Mouse (Mus musculus) right cerebral cortex, adult 18-20 months (tissue): ENCODE measurements at regions not wholly inside any gene's neighbourhood (a gene's known extent, or its start where the extent isn't known, plus 50 kb on each side); places are given as distances from the start of the nearest gene placed in this dataset.

ENCODE experiments used
- DNase-seq: peaks from one replicate; pipeline ENCODE4 v3.0.0; 2022; ENCODE audit warnings: mixed read lengths

- DNase-seq: no peak
These were observed 90.7 kb downstream of the Banf2 start for GRCm38 (mm10) chr2:144123395-144124034.

- DNase-seq: no peak
These were observed 94.5 kb downstream of the Banf2 start for GRCm38 (mm10) chr2:144127082-144128037.

DNA sequence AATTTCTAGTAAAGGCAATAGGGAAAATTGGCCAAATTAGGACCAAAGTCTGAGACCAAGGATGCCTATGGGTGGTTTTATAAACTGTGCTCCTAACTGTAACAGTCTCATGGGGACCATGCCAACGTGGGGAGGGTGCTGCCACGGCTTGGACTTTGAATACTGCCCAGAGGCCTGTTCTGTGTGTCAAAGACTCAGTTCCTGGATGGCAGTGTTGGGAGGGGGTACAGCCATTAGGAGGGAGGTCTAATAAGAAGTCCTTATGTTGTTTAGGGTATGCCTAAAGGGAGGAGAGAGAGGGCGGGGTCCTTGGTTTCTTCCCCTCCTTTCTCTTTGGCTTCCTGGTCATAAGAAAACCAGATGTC is 95.2 kb downstream of the Banf2 start:
- DNase-seq: no peak

DNA sequence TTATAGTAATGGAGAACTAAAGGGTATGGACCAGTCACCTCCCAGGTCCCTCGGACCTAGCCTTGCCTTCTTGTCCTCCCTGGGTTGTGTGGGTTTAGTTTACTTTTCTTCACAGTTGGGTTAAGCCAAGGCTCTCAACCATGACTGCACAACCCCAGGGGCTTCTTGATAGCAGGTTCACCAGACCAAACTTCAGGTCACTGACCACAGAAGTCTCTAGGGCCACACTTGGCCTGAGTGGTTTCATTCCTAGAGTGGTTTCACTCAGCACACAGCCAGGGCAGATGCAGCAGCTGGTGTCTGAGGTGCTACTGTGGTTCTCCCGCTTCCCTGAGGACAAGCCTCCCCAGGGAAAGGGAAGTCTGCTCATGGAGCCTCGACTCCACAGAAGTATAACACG is 95.7 kb downstream of the Banf2 start:
- no peak for DNase-seq

- no peak for DNase-seq
These were observed 101.1 kb downstream of the Banf2 start for GRCm38 (mm10) chr2:144133806-144134574.

DNA sequence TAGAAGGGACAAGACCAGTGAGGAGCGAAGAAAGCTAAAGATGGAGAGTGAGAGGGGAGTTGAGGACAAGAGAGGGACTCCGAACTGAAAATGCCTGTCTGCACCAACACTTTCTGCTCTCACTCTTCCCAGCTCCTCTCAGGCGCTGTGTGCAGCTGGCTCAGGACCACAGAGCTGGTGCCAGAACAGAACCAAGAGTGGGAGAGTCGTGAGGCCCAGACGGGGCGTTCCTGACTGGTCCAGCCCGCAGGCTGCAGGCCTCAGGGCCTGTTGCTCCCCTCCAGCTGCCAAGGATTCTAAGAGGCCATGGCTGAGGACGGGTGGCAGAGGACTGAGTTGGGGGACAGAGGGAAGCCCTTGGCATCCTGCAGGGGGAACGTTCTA is 101.7 kb downstream of the Banf2 start:
- DNase-seq: peak; percentile 43

DNA sequence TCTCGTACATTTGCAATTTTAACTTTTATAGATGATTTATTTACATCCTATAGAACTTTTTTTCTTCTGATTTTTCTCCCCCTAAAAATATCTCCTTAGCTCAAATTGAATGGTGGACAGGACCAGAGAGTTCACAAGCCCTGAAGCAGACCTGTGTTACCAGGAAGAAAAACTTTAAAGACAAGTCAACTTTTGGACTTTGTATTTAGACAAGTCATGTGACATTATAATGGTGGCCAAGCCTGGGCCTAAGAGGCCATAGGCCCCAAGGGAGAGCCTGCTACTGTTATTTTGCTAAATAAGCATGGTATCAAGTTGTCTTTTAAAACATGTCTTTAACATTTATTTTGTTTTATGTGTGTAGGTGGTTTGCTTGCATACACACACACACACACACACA is 102.7 kb downstream of the Banf2 start:
- DNase-seq: no peak

DNA sequence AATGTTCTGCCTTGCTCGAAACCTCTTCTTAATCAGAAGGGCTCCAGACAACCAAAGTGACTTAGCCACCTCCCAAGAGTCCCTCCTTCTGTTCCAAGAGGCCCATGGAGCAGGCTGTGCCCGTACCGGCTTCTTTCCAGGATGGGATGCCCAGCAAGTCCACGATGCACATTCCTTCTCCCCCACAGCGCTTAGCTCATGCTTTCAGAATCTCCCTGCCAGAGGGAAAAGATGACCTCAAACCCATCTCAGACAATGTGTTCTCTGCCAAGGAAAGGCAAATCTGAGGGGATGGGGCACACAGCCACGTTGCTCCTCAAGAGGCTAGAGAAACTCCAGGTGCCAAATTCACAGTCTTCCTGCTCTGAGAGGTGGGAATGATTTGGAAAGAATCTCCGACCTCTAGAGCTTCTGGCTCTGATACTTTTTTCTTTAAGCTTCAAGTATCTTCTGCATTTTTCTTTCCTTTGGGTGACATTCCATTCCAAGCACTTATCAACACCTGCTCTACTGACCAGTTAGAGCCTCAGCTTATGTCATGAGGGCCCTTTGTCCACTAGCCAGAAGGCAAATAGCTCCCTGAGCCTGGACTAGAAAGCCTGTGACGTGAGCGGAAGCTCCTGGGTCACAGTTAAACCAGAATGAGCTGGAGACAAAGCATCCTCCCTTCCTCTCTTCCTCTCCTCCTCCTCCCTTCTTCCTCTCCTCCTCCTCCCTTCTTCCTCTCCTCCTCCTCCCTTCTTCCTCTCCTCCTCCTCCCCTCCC is 110.9 kb downstream of the Banf2 start:
- no peak for DNase-seq

DNA sequence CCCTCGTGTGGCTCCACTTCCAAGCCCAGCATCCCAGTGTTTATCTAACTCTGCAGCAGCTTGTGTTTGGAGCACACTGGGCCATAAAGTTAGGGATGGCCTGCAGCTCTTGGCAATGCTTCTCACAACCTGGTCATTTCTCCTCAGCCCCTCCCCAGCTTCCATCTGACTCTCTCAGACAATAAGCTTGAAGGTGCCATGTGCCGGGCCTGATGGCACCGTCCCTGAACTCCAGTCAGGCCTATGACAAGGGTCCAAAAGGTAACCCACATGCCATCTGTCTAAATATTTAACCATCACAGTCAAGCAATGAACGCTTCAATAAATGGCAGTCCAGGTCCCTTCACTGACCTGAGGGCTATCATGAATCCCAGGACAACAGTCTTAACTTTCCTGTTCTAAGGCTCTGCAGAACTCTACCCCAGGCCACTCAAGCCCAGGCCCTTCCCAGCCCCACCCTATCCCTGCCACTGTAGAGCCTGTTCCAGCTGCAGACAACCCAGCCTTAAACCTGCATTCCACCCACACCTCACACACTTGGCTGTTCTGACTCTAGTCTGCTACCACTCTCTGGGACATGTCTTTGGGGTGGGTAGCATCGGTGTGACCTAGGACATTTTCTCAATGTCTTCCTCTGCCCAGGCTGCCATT is 111.8 kb downstream of the Banf2 start:
- no peak for DNase-seq

GRCm38 (mm10) chr2:144156456-144157211 is 113.8 kb upstream of the Mgme1 start:
- no peak for DNase-seq

- no peak for DNase-seq
These were observed 113.1 kb upstream of the Mgme1 start for GRCm38 (mm10) chr2:144157343-144157742.

DNA sequence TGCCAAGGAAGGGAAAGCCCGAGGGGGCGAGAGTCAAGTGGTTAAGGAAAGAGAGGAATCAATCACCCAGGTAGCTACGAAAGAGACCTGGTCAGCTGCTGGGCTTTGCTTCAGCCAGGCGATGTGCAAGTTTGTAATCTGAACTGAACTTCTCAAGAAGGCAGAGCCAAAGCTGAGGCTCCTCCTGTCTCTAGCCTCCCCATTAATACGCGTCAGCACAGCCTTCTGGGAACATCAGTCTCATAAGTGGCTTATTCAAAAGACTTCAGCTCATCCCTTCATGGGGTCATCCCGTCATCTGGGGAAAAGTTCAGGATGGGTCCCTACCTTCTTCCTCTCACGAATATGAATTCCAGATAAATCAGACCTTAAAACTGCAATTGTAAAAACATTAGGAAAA is 112.2 kb upstream of the Mgme1 start:
- no peak for DNase-seq

DNA sequence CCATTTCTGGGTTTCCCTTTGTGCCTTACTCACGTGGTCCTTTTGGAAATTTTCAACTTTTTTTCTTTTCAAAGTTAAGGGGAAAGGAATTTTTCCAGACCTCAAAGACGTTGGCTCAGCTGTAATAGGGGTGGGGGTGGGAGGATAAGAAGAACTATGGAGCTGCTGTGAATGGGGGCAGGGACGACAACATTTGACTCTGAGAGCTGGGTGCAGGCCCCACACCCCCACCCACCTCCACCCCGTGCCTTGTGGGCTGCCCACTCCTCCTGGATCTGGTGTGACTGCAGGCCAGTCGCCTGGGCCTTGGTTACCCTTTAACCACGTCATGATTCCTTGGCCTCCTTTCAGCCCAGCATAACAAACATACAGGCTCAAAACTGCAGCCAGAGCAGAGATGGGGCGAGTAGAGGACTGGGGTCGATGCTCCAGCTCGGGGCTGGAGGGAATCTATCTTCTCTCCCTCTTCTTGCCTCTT is 110.6 kb upstream of the Mgme1 start:
- no peak for DNase-seq

- no peak for DNase-seq
These were observed 110.0 kb upstream of the Mgme1 start for GRCm38 (mm10) chr2:144160434-144160833.

DNA sequence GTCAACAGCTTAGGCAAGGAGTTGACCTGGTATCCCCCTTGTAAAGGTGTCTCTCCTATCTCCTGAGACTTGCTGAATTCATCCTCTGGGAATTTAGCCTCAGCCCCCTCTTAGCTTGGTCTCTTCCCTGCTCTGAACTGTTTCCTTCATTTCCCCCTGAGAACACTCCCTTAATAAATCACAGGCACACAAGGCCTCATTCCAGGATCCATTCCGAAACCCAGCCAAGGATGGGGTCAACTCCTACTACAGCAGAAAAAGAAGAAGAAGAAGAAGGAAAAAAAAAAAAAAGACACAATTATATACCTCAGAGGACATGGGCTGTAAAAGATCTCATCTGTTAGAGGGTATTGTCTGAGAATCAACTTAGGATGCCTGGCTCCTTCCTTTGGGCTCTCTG is 108.6 kb upstream of the Mgme1 start:
- no peak for DNase-seq

GRCm38 (mm10) chr2:144164102-144164501 is 106.4 kb upstream of the Mgme1 start:
- DNase-seq: peak; percentile 44

GRCm38 (mm10) chr2:144164986-144165821 is 105.3 kb upstream of the Mgme1 start:
- peak; percentile 83 for DNase-seq

DNA sequence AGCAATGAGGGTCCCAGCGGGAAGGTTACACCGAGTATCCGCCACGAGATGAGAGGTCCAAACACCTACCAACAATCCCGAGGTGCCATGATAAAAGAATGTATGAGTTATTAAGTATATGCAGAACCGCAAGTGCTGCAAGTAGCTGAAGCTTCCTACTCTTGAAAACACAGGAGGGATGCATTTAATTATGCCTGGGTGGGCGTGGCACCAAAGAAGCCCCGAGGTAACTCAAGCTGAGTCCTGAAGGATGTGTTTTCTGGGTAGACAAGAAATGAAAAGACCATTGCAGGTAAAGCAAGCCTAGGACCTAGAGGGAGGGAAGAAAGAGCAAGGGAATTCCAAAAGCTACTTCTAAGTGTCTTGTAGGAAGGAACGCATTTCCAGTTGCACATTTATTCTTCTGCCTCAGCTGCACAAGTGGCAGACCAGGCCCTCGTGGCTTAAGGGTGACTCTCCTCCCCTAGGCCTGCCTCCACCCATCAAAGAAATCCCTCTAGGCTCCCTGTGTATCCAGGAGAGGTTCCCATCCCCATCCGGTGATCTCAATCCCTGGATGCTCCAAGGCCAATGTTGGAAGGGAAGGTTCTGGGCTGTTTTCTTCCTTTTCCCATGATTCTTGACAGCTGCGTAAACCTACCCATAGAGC is 104.2 kb upstream of the Mgme1 start:
- DNase-seq: no peak

GRCm38 (mm10) chr2:144169576-144170178 is 100.8 kb upstream of the Mgme1 start:
- no peak for DNase-seq
